Mouse (Mus musculus) lung, postnatal 14 days (tissue): Measurements from ENCODE around the gene Ugt1a9.

Experiments used
- DNase-seq: peaks from one replicate; pipeline ENCODE4 v3.0.0; 2021

Ugt1a9 gene

DNA sequence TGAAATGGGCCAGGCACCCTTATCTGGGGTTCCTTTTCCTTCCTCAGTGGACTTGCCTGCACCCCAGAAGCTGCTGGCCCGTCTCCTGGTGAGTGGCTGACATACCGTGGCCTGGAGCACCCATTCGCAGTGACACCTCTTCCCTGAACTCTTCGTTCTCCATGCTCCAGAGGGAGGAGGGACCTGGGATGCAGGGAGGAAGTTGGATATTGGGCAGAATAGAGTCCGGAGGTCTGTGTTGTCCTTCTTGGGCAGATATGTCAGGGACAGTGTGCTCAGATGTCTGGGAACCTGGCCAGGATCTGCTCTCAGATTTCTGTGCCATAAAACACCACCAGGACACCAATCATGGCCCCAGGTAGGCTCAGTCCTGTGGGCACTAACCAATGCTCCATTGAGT, 169.5 kb downstream of the Ugt1a9 start:
- no peak for DNase-seq

DNA sequence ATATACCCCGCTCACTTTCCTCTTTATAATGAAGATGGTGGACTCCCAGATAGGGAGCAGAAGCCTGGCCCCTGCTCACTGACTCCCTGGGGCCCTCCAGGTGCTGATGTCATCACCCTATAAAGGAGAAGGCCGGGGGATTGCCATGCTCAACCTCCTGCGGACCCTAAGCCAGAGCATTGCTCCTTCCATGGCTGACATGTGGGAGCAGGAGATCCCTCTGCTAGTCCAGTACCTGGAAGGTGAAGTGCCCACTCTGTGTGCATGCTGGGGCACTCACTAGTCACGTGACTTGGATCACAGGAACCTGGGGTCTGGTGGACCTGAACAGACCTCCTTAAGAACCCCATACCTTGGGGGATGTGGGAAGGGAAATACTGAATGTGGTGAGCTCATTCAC, 170.0 kb downstream of the Ugt1a9 start:
- DNase-seq, result no peak

DNA sequence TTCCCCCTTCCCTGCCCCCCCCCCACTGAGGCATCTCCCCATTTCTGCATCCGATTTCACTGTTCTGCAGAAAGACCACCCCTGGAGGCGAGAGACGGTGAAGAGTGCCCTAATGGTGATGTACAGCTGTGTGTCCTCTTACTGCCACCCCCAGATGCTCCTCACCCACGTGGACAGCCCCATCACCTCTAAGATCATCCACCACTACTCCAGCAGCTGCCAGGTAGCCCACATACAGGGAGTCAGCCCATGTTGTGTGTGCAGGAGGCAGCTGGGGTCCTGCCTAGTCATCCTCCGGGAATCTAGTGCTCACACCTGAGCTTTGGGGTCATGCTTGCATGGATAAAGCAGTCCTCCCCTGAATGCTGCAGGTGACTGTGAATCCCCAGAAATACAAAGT, 173.3 kb downstream of the Ugt1a9 start:
- no peak for DNase-seq

DNA sequence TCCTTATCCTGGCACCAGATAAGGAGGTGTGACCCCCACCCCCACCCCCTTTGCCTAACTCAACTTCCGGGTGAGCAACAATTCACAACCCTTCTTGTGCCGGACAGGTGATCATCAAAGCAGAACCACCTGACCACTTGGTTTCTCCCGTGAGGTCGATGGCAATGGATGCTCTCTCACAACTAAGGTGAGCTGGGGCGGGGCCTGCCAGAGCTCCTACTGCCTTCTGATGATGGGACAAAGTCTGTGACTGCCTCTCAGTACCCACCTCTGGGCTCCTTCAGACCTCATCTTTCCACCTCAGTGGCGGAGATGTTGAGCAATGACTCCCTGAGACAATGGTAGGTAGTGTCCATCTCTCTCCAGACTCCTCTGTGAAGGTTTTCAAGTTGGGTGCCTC, 175.3 kb downstream of the Ugt1a9 start:
- DNase-seq, result no peak

- DNase-seq, result no peak
These were observed 175.8 kb downstream of the Ugt1a9 start for GRCm38 (mm10) chr1:88246386-88246785.

GRCm38 (mm10) chr1:88247660-88248059, 177.1 kb downstream of the Ugt1a9 start:
- DNase-seq, result no peak

DNA sequence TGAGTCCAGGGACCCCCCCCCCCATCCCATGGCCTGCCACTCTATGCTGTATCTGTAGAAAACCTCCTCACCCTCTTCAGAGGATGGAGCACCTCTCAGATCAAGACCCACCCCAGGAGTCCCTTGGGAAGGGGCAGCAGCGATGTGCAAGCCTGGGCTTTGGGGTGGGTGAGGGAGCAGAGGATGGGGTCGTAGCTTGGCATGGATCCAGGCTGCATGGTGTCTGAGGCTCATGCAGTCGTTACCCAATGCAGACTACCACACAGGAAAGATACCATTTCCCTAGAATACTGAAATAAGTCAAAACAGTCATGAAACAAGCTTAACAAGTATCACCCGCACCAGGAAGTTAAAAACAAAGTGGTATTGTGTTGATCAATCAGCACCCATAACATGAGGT, 178.1 kb downstream of the Ugt1a9 start:
- DNase-seq, result no peak

- DNase-seq, result no peak
These were observed 179.0 kb downstream of the Ugt1a9 start for GRCm38 (mm10) chr1:88249596-88249995.

DNA sequence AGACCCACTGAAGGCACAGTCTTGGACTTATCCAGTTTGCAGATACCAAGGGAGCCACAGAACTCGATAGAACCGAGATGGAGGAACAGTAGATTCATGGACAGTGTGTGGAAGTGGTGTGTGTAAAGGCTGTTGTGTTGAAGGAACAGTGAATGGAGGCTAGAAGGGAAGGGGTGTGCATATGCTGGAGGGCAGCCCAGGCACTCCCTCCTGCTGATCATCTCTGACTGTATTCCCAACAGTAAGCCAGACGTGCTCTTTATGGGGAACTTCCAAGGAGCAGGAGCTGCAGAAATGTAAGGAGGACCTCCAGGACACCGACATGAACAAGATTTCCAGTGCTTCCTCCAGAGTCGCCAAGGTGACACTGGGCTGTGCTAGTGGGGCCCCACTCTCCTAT, 179.4 kb downstream of the Ugt1a9 start:
- DNase-seq, result no peak

- no peak for DNase-seq
These were observed 182.5 kb downstream of the Ugt1a9 start for GRCm38 (mm10) chr1:88253106-88253505.

DNA sequence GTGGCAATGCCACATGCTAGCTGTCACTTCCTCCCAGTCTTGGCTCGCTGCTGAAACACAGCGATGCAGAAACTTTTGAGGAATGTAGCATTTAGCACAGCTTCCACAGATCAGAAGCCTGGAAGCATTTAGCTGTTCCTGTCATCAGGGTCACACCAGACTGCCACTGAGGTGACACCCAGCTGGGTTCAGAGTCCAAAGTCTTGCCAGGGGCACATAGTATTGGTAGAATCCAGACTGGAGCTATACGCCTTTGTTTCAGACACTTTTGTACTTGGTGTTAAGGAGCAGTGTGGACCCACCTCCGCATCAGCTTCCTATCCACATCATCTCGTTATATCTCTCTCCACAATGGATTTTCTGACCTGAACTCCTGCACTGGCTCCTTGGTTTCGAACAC, 182.9 kb downstream of the Ugt1a9 start:
- no peak for DNase-seq

DNA sequence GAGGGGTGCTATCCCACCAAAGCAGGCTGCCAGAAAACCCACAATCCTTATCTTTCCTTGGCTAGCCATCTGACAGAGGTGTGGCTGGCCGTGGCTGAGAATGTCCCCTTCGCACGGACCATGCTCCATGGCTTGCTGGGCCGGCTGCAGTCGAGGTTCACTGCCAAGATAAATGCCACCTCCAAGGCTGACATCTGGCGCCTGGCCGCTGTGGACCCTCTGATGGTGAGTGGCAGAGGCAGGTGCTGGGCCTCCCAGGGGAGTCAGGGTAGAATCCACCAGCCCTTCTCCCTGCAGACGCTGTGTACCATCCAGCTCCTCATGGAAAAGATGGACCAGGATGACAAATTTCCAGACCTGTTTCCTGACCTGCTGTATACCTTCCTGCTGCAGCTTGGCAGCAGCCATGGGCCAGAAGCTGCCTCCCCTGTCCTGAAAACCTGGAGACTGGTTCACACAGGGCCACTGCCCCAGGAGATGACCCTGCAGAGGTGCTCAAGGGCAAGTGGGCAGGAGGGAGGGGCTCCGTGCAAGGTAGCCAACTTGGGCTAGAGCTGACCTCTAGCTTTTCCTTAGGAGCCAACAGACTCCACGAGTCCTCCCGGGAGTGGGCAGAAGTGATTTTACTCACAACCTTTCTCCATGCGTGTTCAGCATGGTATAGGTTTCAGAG, 184.3 kb downstream of the Ugt1a9 start:
- no peak for DNase-seq

DNA sequence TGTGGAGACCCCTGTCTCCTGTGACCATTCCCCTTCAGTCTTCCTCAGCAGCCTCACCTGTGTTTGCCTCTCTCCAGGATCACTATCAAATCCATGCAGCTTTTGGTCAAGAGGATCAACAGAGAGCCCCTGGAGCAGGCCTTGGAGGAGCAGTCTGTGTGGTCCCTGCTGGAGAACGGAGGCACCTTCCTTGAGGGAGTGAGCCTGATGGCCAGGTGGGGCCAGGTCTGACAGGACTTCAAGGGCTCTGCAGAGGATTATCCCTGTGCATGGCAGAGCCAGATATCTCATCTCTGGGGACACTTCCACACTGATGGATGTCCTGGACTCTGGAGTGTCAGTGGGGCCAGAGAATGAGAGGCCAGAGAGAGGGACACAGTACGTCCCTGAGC, 184.9 kb downstream of the Ugt1a9 start:
- DNase-seq, result no peak

DNA sequence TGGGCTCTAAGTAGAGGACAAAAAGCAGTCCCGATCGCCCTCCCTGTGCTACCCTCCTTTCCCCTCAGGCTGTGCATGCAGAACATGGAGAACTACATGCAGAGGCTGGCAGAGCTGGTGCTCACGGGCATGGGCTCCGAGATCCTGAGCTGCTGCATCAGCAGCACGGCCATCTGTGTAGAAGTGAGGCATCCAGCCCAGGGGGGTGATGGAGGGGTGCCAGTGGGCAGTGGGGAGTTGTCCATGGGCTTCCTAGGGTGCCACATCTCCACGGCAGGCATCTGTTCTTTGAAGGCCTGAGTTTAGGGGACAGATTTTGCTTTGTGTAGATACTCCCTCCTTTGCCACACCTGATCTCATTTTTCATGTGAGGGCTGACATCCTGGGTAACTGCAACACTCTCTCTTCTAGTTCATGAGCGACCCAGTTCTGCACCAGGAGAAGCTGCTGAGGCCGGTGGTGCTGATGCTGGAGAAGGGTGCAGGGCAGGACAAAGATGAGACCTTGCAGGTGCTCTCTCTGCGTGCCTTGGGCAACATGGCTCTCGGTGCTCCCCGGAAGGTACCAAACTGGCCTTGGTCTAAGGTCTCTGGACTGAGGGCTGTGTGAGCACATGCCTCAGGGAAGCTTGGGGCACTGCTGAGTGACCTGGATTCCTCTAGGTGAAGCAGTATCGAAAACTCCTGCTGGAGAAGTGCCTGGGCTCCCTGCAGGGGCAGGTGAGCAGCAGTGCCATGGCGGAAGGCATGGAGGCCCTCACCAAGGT, 185.6 kb downstream of the Ugt1a9 start:
- no peak for DNase-seq

- DNase-seq, result no peak
These were observed 186.5 kb downstream of the Ugt1a9 start for GRCm38 (mm10) chr1:88256886-88257663.

DNA sequence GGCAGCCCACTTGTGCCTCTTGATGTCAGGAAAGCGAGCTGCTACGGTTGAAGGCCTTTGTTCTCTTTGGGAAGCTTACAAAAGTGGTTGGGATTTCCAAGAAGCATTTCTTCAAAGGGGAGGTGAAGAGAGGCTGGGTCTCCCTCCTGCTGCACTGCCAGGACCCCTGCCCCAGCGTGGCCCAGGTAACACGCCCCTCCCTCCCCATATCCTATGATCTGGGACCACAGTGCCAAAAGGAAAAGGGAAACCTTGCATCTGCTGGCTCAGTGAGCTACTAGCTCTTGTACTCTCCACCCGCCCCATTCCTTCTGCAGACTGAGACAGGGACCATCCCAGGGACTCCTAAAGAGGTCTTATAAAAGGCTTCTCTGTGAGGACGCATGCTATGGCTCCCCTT, 187.1 kb downstream of the Ugt1a9 start:
- DNase-seq, result no peak

- no peak for DNase-seq
These were observed 187.8 kb downstream of the Ugt1a9 start for GRCm38 (mm10) chr1:88258361-88258760.

DNA sequence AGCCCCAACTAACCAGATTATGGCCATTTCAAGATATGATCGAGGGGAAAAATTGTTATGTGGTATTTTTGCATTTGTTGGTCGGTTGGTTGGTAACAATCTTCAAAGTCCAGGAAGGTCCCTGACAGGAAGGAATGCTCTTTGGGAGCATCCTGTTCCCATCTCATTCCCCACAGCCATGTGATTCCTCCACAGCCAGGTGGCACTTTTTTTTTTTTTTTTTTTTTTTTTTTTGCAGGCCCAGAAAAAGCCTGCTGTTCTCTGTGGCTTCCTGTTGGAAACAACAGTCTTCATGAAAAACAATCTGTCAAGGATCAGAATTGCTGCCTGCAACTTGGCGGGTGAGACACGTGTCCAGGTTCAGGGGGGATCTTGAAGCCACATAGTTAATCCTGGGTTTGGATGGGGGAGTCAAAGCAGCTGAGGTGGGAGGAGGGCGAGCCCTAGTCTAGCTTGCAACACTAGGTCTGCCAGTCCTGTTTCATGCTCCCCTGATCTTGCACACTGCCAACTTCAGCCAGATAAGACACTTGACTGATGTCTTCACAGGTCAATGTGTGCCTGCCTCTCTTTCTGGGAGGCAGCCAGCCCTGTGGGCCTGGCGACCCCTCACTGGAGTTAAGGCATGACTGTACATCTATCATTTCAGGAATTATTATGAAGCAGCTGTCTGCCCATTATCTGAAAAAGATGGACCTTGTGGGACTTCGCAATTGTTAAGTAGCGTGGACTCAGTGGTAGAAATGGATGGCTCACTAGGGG, 188.5 kb downstream of the Ugt1a9 start:
- no peak for DNase-seq

GRCm38 (mm10) chr1:88259643-88260024, 189.0 kb downstream of the Ugt1a9 start:
- DNase-seq, result no peak

GRCm38 (mm10) chr1:88260114-88260513, 189.5 kb downstream of the Ugt1a9 start:
- no peak for DNase-seq

GRCm38 (mm10) chr1:88260604-88261377, 190.2 kb downstream of the Ugt1a9 start:
- DNase-seq, result no peak

DNA sequence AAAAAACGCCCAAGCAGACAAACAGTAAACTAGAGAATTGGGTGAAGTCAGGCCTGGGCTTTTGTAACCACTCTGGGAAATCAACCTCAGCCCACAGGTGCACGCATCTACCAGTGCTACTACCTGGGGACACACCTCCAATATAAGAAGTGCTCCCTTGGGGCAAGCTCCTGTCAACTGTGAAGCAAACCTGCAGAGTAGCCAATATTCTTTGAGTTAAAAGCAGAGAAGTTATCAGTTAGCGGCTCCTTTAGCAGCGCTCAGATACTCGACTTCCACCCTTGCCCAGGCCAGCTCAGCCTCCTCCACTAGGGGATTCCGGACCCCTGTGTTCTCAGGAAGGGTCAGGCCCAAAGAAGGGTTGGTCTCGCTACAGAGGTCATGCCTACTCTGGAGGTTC, 191.1 kb downstream of the Ugt1a9 start:
- DNase-seq, result no peak
